Mouse (Mus musculus) regulatory T cell (primary cell): ENCODE measurements around the gene Plekhg6.

Source experiments
- in situ Hi-C: fragments of 300-600 bp; cut with MboI, MseI; formaldehyde crosslinking; loops from one replicate; pipeline ENCODE4 v1.15.1; 2025; ENCODE audit warnings: high pct_unique_total_duplicates

Gene Plekhg6

DNA sequence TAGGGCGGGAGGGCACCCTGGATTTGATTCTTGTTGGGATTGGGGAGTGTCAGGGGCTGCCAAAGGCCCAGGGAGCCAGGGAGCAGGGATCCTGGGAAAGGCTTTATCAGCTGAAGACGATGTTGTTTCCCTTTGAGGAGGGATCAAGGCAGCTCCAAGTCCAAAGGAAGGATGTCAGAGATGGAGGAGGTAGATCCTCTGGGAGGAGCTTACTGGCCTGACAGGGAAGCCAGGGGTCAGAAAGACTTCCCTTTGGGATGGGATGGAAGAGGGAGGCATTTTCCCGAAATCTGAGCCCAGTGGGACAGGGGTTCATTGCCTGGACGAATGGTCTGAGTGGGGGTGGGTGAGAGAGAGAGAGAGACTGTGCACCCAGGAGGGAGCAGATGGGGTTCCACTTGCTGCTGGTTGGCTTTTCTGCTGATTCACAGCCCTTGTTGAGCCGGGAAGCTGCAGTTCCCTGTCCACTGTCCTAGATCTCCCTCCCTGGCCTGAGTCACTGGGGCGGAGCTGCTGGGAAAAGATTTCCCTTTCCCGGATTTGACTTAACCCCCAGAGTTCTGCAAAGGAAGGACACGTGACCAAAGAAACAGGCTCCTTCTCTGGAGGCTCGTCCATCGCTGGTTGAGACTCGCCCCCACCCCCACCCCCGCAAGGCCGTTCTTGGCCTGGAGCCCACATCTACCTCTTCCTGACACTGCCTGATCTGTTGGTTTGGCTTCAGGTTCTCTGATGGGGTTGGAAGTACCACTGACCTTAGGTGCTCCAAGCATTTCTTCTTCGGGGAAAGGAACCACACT, 26.0 kb downstream of the Plekhg6 start:
- in situ Hi-C loops: loop anchor here (5.0 kb wide), 1 partner anchor 72 kb away; no protein-coding TSS in a partner anchor

DNA sequence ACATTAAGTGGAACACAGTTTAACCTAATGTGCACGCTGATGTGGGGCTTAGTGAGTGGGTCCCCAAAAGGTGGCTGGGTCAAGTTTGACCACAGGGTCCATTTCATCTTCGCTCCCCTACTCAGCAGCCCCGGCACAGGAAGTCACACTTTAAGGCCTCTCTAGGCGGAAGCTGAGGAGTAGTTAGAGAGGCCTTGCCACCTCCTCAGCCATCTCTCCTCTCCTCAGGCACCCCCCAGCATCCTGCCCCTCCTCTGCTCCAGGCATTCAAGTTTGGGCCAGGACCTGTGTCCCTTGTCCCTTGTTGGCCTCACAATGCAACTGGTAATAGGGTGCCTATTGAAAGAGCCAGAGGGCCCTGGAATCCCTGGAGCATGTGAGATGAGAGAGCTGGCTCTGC, 26.9 kb downstream of the Plekhg6 start:
- in situ Hi-C loops: no loop called here

DNA sequence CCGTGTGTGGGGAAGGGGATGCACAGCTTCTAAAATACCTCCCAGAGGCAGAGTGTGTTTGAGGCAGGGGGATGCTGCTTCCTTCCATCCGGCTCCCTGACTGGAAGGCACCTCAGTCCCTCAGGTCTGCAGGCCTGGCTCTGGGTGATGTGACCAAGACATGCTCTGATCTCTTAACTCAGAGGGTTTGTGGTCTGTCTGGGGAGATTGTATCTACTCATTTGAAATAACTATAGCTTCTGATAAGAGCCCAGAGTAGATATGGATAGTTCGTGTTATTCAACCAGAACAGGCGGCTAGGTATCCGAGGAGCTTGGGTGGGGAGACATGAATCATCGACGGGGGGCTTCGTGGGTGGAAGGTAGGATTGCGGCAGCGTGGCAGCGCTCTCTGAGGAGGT, 27.4 kb downstream of the Plekhg6 start:
- in situ Hi-C loops: no loop called here

DNA sequence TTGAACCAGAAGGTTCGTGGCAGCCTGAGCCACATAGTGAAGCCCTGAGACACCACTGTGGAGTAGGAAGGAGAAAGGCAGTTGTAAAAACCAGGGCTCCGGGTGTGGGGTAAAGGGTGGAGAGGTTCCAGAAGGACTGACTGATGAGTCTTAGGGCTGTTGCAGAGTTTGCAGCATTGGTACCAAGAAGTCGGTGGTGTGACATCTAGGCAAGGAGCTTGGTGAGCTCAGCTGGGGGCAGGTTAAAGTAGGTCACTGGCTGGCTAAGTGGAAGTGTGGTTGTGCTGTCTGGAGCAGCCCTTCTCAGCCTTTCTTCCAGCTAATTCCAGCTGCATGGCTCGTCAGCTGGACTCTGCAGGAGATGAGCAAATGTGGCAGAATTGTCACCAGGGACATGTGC, 27.8 kb downstream of the Plekhg6 start:
- in situ Hi-C loops: no loop called here

DNA sequence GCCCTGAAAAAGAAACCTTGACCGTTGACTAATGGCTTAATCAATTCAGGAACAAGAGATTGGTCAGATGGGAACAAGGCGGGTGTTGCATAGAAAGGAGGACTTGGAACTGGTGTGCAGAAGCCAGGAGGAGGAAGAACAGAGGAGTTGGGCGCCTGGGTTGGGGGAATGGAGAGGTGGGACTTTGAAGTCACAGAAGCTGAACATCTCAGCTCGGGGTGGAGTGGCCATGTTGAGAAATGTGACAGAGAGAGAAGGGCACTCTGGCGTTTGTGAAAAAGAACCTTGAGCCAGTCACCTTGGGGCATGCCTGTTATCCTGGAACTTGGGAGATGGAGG, 28.6 kb downstream of the Plekhg6 start:
- in situ Hi-C loops: no loop called here

DNA sequence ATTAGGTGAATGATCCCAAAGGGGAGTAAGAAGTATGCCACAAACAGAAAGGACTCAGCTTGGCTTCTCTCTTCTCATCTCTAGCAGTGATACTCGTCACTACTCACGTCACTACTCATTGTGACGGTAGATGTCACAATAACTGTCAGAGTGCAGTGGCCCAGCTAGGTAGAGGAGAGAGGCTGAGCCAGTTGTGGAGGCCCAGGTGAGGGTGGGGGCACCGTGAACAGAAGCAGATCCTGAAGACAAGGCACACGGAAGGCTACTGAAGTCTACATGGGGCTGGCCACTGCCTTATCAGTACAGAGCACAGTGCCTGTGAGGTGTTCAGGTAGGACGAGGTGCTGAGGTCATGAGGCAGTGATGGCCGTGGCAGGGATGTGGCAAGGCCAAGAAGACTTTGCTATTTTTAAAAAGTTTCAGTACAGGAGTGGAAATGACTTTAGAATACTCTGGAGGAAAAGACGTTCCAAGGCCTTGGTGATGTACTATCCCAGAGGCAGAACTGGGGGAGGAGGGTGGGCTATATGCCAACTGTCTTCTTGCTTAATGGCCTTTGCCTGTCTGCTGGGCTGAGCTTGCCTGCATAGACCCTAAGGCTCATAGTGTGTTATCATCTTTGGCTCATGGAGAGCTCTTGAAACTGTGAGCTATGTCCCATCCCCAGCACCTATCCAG, 29.1 kb downstream of the Plekhg6 start:
- in situ Hi-C loops: no loop called here

DNA sequence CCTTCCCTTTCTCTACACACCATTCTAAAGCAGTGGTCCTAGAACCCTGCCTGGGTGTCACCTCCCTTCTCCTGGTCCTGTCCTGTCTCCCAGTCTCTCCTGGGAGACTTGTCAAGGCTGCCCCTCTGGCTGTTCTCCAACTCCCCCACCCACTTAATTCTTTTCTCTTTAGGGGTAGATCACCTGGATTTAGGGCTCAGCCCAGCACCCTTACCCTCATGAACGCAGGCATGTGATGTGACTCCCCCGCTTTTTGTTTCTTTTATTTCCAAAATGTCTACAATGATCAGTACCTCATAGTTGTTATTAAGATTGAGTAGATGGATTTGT, 29.6 kb downstream of the Plekhg6 start:
- in situ Hi-C loops: no loop called here

DNA sequence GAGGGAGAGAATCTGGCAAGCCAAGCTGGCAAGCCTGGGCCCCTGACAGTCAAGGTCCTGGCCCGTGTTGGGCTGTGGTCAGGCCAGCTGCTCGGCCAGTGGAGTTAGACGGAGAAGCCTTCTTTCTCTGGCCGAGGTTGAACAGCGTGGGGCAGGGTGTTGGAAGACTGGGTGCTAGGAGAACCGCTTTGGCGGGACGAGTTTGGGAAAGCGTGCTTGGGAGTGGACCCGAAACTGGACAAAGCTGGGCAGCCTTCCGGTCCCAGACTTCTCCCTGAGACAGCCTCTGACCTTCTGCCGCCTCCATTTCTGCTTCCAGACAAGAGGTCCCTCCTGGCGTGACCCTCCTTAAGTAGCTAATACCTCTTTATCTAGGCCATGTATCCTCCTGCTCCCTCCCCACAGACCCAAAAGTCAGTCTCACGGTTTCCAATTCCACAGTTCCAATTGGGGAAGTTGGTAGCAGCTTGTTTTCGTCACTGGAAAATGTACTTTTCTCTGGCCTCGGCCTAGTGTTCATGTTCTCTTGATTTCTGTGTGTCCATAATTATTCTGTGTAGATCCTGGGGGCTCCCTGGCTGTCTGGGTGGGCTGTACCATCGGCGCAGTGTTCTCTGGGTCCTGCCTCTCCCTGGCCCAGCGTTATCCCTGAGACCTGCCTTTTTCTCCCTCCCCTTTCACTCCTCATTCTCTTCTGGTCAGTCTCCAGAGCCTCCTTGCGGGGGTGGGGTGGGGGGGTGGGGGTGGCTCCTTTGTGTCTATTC, 30.2 kb downstream of the Plekhg6 start:
- in situ Hi-C loops: no loop called here

DNA sequence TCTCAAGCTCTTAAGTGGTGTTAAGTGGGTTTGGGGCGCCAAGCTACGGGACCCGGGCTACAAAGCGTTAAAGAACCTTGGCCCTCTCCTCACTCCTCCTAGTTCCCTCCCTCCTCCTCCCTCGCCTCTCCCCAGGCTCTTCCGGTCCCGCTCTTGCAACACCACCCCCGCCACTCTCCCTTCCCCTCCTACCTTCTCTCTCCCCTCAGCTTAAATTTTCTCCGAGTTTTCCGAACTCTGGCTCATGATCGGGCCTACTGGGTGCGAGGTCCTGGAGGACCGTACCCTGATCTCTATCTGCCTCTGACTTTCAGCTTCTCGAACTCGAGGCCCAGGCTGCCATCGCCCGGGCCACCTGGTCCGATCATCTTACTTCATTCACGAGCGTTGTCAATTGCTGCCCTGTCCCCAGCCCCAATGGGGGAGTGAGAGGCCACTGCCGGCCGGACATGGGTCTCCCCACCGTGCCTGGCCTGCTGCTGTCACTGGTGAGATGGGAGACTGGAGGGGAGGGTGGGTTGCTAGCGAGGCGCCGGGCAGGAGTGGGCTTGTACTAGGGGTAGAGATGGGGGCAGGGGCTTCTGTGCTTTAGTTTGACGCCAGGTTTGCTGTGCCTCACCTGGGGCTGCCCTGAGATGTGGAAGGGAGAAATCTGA, 30.9 kb downstream of the Plekhg6 start:
- in situ Hi-C loops: no loop called here

DNA sequence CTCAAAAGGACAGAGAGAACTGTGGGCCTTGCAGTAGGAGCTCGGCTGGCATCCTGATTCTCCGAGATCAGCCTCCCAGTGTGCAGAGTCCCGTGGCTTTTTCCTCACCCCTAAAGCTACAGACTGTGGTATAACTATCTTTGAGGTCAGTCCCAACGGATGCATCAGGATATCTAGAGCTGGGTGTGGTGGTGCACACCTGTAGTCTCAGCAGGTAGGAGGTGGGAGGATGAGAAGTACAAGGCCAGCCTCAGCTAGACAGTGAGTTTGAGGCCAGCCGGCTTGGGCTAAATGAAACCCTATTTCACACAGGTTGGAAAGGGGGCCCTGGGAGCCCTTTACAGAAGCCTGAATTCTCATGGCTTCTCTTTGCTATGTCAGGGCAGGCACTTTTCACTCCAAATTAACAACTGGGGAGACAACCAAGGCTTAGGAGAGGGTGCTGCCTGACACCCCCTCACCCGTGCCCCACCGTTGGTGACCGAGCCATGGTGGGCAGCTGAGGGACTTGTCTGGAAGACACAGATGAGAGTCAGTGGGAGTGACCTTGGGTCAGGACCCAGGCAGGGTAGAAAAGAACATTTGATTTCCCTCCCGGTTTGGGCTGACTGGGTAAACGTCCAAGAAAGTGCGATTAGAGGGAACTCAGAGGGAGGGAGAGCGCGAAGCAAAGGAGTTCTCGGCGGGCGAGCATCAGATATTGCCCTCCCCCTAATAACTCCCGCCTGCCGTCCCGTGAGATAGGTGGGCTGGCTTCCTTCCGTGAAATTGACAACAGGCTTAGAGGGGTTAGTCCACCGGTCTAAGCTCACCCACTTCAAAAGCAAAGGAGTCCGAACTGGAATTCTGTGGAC, 31.6 kb downstream of the Plekhg6 start, which contains the start of gene Tnfrsf1a:
TSS of gene Tnfrsf1a (plus strand) at position 642 of the 854 bp plus-strand sequence.
- in situ Hi-C loops: no loop called here

DNA sequence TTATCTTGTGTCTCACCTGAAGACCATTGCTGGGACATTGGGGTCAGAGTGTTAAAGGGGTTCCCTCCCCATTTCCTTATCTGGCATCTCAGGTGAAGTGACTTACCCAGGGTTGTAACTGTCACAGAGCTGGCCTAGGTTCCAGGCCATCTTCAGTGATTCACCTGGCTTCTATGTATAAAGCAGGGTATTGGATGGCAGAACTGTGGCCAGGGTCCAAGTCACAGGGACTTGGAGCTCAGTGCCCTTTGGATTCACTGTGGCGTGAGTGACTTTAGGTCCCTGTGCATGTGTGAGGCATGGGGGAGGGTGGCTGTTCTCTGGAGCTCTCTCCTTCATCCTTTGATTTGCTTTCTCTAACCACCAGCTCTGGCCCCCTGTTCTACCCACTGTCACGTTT, 34.6 kb downstream of the Plekhg6 start:
- in situ Hi-C loops: no loop called here

DNA sequence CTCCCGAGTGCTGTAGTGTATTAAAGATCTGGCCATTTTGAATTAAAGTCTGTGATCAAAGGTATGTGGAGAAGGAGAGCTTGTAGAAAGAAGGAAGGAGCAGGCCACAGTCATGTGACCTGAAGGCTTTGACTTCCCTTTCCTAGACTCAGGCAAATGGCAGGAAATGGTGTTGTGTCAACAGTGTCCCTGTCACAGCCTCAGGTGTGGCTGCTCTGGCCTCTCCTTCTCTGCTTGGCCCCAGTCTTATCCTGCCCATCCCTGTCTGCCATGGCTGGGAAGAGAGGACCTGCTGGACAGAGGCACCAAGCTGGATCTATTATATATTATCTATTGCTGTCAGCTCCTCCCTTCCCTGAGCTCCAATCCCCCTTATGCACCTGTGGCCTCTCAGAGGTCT, 35.0 kb downstream of the Plekhg6 start:
- in situ Hi-C loops: no loop called here

DNA sequence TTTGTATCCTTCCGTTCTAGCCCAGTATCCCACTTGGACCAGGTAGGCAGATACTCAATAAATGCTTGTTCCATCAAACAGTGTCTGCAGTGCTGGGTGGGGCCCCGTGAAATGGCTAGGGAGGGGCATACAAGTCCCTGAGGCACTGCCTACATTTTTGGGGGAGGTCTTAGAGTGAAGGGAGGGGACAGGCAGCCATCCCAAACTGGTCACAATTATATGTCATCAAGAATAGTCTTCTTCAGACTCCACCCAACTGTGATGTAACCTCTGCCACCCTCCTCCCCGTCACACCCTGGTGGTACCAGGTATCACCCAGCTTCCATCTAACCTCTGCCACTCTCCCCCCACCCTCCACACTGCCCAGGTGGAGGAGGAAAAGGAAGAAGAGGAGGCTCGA, 35.7 kb downstream of the Plekhg6 start:
- in situ Hi-C loops: no loop called here

DNA sequence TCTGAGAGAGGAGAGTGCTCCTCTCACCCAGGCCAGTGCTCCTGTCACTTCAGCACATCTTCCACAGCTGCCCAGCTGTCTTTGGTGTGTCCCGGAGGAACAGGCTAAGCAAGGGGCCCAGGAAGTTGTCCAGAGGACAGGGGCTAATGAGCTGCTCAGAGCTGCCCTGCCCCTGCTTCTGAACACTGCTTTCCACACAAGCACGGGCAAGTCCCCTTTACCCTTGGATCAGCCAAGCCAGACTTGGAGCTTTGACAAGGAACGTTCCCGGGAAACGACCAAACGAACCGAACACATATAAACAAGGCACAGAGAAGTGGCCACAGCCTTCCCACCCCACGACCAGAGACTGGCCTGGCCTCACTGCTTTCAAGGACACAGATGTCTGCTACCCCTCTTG, 36.5 kb downstream of the Plekhg6 start:
- in situ Hi-C loops: no loop called here

DNA sequence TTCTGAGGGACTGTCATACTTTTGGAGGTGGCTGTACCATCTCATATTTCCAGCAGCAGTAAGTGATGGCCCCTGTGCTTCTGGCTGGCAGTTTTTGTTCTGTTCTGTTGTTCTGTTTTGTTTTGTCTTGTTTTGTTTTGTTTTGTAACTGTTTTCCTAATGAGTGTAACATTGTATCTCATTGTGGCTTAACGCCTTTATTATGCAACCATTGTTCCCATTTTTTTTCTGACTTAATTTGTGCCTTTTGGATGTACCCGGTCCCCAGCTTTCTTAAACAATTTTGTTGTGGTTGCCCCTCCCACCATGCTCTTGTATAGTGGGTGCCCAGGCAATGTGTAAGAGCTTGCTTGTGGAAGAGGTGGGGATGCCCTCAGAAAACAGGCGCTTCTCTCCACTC, 38.4 kb downstream of the Plekhg6 start:
- in situ Hi-C loops: no loop called here

DNA sequence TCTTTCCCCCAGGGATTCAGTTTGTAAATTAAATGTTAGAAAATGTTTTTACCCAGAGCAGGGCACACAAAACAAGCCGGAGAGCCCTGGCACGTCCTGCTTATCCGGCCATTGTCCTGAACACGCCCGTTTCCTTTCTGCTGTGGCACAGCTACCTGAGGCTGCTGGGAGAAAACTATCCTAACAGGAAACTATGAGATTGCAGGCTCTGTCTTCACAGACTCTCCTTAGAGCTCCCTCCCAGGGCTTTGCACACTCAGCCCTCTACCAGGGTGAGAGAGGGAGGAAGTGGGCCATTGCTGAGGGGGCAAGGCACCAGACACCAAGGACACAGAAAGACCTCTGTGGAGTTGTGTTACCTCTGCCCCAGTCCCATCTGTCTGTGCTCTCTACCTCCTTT, 40.3 kb downstream of the Plekhg6 start:
- in situ Hi-C loops: no loop called here

DNA sequence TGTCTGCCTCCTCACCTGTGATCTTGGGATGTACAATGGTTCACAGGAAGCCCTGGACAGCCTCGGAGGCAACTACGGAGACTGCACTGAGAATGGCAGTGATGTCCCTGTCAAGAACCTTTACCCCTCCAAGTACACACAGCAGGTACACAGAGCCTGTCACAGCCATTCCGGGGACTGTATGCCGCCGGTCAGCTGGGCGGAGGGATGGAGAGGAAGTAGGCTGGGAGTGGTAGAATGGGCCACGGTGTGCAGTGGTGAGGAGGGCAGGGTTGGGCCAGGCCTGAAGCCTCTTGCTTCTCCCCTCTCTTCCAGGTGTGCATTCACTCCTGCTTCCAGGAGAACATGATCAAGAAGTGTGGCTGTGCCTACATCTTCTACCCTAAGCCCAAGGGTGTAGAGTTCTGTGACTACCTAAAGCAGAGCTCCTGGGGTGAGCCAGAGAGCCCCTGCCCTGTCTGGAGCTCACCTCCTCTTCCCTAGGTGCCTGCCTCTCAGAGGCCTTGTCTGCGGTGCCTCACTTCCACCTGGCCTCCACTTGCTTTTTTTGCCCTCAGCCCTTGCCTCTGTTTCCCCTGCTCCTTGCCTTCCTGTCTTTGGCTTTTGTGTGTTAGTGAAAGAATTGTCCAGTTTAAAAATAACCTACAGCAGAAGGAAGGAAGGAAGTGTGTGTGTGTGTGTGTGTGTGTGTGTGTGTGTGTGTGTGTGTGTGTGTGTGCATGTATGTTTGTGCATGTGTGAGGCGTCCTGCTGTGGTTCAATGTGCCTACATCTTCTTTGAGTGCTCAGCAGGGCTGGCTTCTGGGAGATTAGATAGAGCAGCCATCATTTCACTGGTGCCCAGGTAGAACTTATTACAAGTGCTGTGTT, 41.6 kb downstream of the Plekhg6 start:
- in situ Hi-C loops: no loop called here

DNA sequence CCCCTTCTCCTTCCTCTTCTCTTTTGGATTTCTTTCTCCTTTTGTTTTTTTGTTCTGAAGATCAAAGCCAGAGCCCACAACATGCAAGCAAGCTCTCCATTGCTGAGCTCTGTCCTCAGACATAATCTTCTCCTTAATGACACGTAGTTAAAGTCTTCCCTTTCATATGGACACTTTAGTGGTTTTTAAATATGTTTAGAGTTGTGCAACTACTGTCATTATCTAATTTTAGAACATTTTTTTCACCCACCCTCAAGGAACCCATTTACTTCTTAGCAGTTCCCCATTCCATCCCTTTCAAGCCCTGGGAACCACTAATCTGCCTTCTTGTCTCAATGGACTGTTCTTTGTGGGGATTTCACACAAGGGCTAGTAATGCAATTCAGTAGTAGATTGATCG, 46.2 kb downstream of the Plekhg6 start:
- in situ Hi-C loops: no loop called here

DNA sequence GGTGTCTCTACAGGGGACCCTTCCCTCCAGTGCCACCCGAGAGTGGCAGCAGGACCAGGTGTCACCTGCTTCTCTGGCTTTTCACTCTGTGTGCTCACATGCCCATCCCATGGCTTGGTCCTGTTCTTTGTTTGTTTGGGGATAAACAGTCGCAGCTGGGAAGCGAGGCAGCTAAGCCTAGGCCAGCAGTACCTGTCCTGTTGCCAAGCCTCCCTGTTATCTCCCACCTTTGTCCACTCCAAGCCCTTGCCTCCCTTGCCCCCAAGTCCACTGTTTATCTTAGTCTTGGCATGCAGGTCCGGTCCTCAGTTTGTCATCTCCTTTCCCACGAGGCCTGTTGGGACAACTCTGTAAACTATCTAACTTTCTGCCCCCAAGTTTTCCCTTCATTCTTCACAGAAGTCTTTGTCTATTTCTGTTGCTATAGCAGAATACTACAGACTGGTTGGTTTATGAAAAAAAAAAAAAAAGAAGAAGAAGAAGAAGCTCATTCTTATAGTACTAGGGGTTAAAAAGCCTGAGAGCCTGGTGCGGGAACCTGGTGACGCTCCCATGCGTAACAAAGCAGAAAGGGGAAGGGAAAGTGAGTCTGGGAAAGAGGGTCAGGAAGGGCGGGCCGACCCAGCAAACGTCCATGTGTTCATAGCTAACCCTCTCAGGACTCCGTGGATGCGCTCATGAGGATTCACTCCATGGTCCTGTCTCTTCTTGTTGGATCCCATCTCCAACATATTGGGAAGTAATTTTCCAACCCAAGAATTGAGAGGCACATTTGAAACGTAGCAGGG, 47.3 kb downstream of the Plekhg6 start:
- in situ Hi-C loops: no loop called here
